Mouse (Mus musculus): ENCODE data around the gene Frmd6.

DNA sequence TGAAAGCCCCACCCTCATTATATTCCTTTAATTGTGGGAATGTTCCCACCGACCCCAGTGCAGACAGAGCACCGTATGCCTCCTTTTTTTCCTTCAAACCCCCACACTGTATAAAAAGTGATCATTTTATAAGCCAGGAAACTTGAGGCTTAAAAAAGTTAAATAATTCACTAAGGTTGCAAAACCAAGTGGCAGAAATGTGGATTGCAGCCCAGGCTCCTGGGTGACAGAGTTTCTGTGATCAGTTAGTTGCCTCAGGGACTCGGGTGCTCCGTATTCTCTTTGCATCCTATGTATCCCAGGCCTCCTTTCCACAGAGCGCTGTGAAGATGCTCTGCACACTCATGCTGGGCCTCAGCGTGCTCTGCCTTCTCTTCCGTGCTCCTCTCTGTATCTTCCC is 58.8 kb downstream of the Frmd6 start:
- no peak for TF ChIP-seq CTCF (IDR thresholded peaks at IDR 0.05; ENCODE audit: low read depth)
- TF ChIP-seq EP300 (IDR thresholded peaks at IDR 0.05; ENCODE audit: low read depth), result no peak
